Mouse (Mus musculus) ES-Bruce4 (cell line): ENCODE results near the gene Nit1.

Source experiments
- EP300 ChIP-seq: IDR thresholded peaks from 2 replicates; pipeline ENCODE4 v1.6.1; 2011; ENCODE audit warnings: low read depth, low read length; ENCODE audit not compliant: insufficient read depth
- POLR2A ChIP-seq: IDR thresholded peaks from one replicate; pipeline ENCODE4 v1.8.1; 2011; ENCODE audit warnings: low read length; ENCODE audit not compliant: insufficient read depth

DNA sequence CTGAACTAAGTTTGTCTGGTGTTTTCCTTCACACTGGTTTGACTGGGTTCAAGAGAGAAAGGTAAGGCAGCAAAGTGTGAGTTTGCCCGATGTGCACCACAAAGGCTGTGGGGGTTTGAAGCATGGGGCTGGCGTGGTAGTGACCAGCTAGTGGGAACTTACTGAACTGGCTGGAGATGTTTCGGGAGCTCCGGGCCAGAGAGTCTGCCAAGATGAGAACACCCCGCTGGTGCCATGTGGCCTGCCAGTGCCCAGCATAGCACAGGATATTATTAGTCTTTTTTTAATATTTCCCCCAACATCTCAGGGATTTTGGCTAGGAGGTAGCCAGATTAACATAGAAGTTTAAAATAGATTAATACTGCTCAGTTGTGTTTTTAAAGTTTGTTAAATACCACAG lies 25.3 kb downstream of the Nit1 start:
- TF ChIP-seq POLR2A (no peak), EP300 (no peak)
